Mouse (Mus musculus) lung, postnatal 0 days (tissue): Measurements from ENCODE around the gene Pde4d. TPM values are rescaled to one million over a fixed set of nuclear protein-coding genes. Genes with fewer than 3 reads are reported as not detected.

Experiments used
- ATAC-seq: fragments of 200-750 bp; cut with Nextera tagmentation; 2 replicates; pipeline ENCODE4 v1.8.0; 2017; ENCODE audit warnings: moderate library complexity
- DNase-seq: peaks from one replicate; pipeline ENCODE4 v3.0.0-alpha.2; 2016; ENCODE audit warnings: low spot score
- H3K27ac ChIP-seq: fragments of 300-500 bp; sonication (generic); 2 replicates; pipeline ENCODE4 v1.5.1; 2014; ENCODE audit warnings: antibody characterized with exemption, mild to moderate bottlenecking, low read length, mixed read lengths
- H3K27me3 ChIP-seq: fragments of 300-500 bp; sonication (generic); replicated peaks from 2 replicates; pipeline ENCODE4 v1.6.1; 2014; ENCODE audit warnings: low read length, mixed read lengths; ENCODE audit not compliant: insufficient read depth
- H3K36me3 ChIP-seq: fragments of 300-500 bp; sonication (generic); 2 replicates; pipeline ENCODE4 v1.6.1; 2014; ENCODE audit warnings: low read length, mixed read lengths; ENCODE audit not compliant: insufficient read depth
- H3K4me1 ChIP-seq: fragments of 300-500 bp; sonication (generic); 2 replicates; pipeline ENCODE4 v1.6.1; 2014; ENCODE audit warnings: antibody characterized with exemption, low read depth, low read length, mixed read lengths; ENCODE audit not compliant: insufficient read depth
- H3K4me2 ChIP-seq: fragments of 300-500 bp; sonication (generic); replicated peaks from 2 replicates; pipeline ENCODE4 v1.6.1; 2014; ENCODE audit warnings: low read depth, mild to moderate bottlenecking, low read length, moderate library complexity, mixed read lengths
- H3K4me3 ChIP-seq: fragments of 300-500 bp; sonication (generic); 2 replicates; pipeline ENCODE4 v1.5.1; 2014; ENCODE audit warnings: low read depth, low read length
- H3K9ac ChIP-seq: fragments of 300-500 bp; sonication (generic); replicated peaks from 2 replicates; pipeline ENCODE4 v1.6.1; 2014; ENCODE audit warnings: low read depth, mild to moderate bottlenecking
- H3K9me3 ChIP-seq: fragments of 300-500 bp; sonication (generic); 2 replicates; pipeline ENCODE4 v1.6.1; 2016; ENCODE audit warnings: low read length, mixed read lengths
- CTCF ChIP-seq: IDR thresholded peaks from 2 replicates; pipeline ENCODE4 v1.5.1; 2016; ENCODE audit warnings: antibody characterized with exemption, mild to moderate bottlenecking
- EP300 ChIP-seq: IDR thresholded peaks from 2 replicates; pipeline ENCODE4 v1.6.1; 2016; ENCODE audit warnings: antibody characterized with exemption, mild to moderate bottlenecking, control low read depth
- WGBS: fragments of 180-500 bp; shearing (Covaris S2); extraction: QIAGEN DNeasy Blood & Tissue Kit; methylation state at CpG from one replicate; pipeline ENCODE4 v1.1.7; 2014; 5-methylcytosine and 5-hydroxymethylcytosine counted together
- polyA plus RNA-seq: library from polyadenylated mRNA; unstranded; fragments of >200 nt; fragmentation: Nextera tagmentation; extraction: Ambion mirVana; gene quantifications from 2 replicates; pipeline ENCODE4 v1.2.1, GENCODE M21; 2015

Gene Pde4d
- polyA plus RNA-seq, 1 experiment from 2014 or later, result 19.7 TPM

DNA sequence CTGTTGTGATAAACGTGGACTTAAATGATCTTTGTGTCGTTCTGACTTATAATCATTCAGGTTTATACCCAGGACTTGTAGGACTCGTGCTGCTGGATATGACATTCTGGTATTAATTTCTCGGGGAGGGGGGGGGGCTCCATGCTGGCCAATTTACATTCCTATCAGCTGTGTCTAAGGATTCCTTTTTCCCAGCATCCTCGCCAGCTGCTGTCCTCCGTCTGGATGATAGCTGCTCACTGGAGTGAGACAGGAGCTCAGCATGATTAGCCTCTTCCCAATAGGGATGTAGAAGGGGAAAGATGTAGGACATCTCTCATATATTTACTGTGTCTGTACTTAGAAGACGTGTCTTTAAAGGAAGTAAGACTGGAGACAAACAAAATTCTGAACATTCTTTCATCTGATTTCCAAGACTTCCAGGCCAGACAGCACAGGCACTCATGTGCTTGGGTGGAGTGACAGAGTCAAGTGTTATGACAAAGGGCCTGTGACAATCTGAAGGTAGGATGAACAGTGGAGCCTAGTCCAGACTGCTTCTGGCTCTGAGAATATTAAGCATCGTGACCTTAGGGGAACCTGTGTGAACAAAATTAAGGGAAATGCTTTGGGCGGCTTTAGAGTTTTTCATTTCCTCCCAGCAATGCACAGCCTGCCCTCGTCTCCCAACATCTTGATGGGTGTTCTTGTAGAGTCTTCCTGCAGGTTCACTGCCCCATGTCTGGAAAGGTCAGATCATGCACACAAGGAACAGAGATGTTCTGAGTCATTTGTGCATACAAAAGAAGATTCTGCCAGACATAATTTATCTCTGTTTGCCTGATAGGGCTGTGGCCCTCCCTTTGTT is 1215.4 kb downstream of the Pde4d start:
- DNase-seq (peak; percentile 56), ATAC-seq (peak; percentile 79)
- TF ChIP-seq EP300 (peak; percentile 83), CTCF (no peak)
- H3K4me3 ChIP-seq, result no peak overlapping the region
- WGBS, result 44% methylated on average over 10 of the region's 10 CpGs
- H3K9ac ChIP-seq, result no peak overlapping the region
- H3K36me3 ChIP-seq, result no peaks in the 10 kb centered on the region
- H3K4me2 ChIP-seq, result no peak overlapping the region
- 0 out of 2 replicates have a peak overlapping the region, but pooled peaks have one; percentile 9 for H3K27ac ChIP-seq
- no peaks in the 10 kb centered on the region for H3K27me3 ChIP-seq
- H3K4me1 ChIP-seq, result peaks cover 12% of the 10 kb centered on the region; the same call in 1 of the 2 replicates
- no peaks in the 10 kb centered on the region for H3K9me3 ChIP-seq

DNA sequence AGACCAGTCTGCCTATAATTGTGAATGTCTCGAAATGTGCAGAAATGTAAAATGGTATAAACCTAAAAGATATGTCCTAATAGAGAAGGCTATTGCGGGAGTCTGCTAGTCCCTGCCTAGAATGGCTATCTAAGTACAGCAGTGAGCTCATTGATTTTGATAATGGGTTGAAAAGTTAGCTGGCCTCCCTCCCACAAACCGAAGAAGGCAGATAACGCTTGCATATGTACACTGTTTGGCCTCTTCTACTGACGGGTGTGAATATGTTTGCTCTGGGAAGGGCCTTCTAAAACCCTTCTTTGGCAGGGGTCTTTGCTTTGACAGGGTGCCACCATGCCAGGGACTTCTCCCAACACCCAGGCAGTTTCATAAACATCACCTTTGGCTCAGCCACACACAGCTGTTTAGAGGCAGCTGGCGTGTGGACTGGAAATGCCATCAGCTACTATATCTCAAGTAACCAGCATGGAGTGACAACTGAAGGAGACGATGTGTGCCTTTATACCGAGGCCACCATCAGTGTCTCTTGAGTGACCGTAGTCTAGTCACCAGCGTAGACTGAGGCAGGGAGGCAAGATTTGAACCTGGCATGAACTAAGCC is 1216.2 kb downstream of the Pde4d start:
- WGBS, result 43% methylated on average over 10 of the region's 10 CpGs
- Histone ChIP-seq H3K9ac (no peak overlapping the region), H3K27me3 (no peaks in the 10 kb centered on the region), H3K4me1 (peaks cover 12% of the 10 kb centered on the region; the same call in 1 of the 2 replicates), H3K9me3 (no peaks in the 10 kb centered on the region), H3K36me3 (no peaks in the 10 kb centered on the region), H3K4me2 (no peak overlapping the region), H3K4me3 (no peak overlapping the region), H3K27ac (no peak overlapping the region)
- no peak for TF ChIP-seq CTCF
- TF ChIP-seq EP300, result 0 out of 2 replicates have a peak, but pooled peaks have one; percentile 27
- ATAC-seq, result peak; percentile 52; the same call in 1 of the 2 replicates
- DNase-seq, result peak; percentile 34

DNA sequence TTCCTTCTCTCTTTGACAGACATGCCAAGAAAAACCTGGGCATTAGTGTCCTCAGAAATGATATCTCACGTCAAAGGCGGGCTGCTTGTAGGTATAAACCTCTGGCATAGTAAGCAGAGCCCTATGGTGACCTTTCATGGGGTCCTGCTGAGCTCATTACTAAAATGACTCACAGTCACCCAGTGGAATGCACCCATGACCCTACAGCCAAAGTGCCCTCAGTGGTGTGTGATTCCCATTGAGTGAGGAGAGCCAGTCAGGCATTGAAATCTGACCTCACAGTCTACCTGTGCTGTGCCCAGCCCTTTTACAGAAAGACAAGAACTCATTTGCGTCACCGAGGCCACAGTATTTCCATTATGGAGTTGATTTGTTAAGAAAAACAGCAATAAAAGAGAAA is 1220.2 kb downstream of the Pde4d start:
- no peak for DNase-seq
- 84% methylated on average over 4 of the region's 4 CpGs for WGBS
- no peak for TF ChIP-seq CTCF
- no peak for TF ChIP-seq EP300
- no peak overlapping the region for H3K4me3 ChIP-seq
- ATAC-seq, result 0 out of 2 replicates have a peak, but pooled peaks have one; percentile 15
- H3K27ac ChIP-seq, result no peak overlapping the region
- H3K9ac ChIP-seq, result no peak overlapping the region
- H3K36me3 ChIP-seq, result no peaks in the 10 kb centered on the region
- no peak overlapping the region for H3K4me2 ChIP-seq
- H3K9me3 ChIP-seq, result no peaks in the 10 kb centered on the region
- H3K27me3 ChIP-seq, result no peaks in the 10 kb centered on the region
- peaks cover 10% of the 10 kb centered on the region; the same call in 1 of the 2 replicates for H3K4me1 ChIP-seq

DNA sequence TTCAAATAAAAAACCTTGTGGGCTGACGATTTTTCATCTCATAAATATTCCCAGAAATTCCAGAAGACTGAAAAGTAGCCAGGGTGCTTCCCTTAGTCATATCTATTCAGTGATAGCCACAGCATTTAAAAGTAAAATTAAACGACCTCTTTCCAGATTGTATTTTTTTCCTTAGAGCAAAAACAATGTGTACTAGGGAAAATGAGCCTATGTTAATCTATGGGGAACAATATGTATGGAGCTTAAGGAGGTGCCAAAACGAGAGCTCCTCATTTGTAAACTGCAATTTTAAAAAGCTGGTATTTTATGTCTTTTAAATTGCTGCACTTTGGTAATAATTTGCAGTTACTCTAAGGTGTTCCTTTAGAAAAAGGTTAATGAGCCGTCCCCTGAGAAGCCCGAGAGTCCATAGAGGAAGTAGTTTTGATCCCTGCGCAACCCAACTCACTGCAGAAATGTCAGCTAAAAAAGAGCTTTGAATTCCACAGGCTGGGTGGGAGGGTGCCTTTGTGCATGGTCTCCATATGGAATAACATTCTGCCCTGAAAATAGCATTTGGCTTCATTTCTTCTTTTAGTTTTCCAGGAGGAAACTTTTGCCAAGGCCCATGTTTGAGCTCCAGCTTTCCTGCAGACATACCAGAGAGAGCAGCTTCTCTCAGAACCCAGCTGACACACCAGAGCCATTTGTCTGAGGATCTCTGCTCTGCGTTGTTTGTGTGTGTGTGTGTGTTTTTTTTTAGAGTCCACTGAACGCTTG is 1222.0 kb downstream of the Pde4d start:
- H3K27ac ChIP-seq, result no peak overlapping the region
- H3K4me3 ChIP-seq, result no peak overlapping the region
- no peaks in the 10 kb centered on the region for H3K4me1 ChIP-seq
- no peak overlapping the region for H3K9ac ChIP-seq
- no peaks in the 10 kb centered on the region for H3K27me3 ChIP-seq
- H3K36me3 ChIP-seq, result no peaks in the 10 kb centered on the region
- no peak for ATAC-seq
- DNase-seq, result no peak
- H3K4me2 ChIP-seq, result no peak overlapping the region
- TF ChIP-seq EP300 (no peak), CTCF (no peak)
- H3K9me3 ChIP-seq, result no peaks in the 10 kb centered on the region
- 61% methylated on average over 8 of the region's 8 CpGs for WGBS

DNA sequence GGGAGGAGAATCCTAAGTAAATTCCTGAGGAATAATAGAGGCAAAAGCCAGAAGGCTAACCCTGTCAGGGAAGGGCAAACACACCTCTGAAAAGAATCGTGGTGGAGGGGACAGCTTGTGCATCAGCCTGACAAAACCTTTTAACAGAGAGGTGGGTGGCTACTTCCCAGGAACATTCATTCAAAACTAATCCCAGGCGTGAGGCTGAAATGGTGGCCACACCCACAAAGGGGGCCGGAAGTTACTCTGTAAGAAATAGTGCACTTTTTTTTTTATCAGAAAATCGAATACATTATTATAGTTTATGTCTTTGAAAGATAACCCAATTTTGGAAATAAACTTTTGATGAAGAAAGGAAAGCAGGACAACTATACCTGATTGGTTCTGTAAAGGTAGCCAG is 1227.3 kb downstream of the Pde4d start:
- Histone ChIP-seq H3K9me3 (no peaks in the 10 kb centered on the region), H3K9ac (no peak overlapping the region), H3K27ac (no peak overlapping the region), H3K4me2 (no peak overlapping the region), H3K4me3 (no peak overlapping the region), H3K4me1 (no peaks in the 10 kb centered on the region), H3K36me3 (no peaks in the 10 kb centered on the region), H3K27me3 (no peaks in the 10 kb centered on the region)
- TF ChIP-seq EP300, result no peak
- TF ChIP-seq CTCF, result no peak
- DNase-seq (no peak), ATAC-seq (no peak)
- WGBS, result 18% methylated on average over 4 of the region's 4 CpGs

DNA sequence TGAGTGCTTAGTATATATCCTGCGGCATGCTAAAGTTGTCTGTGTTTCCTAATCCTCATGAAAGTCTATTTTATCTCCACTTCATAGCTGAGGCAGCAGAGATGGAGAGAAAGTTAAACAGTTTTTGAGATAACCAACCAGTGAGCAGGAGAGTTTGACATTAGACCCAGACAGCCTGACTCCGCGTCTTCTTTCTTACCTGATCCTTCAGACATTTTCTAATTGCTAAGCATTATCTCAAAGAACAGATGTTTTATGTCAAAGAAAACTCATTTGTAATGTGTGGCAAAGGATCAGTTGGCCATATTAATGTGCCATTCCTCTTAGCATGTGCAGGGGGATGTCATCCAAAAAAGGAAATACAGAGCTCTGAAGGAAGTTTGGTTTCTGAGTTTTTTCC is 1227.9 kb downstream of the Pde4d start:
- Histone ChIP-seq H3K27me3 (no peaks in the 10 kb centered on the region), H3K9ac (no peak overlapping the region), H3K4me1 (no peaks in the 10 kb centered on the region), H3K4me3 (no peak overlapping the region), H3K4me2 (no peak overlapping the region), H3K27ac (no peak overlapping the region), H3K9me3 (no peaks in the 10 kb centered on the region), H3K36me3 (no peaks in the 10 kb centered on the region)
- no peak for ATAC-seq
- WGBS, result 25% methylated on average over 3 of the region's 3 CpGs
- TF ChIP-seq CTCF, result no peak
- no peak for TF ChIP-seq EP300
- no peak for DNase-seq
